Mouse (Mus musculus) kidney, postnatal 0 days (tissue): ENCODE results near the gene Fgfr2. TPM values are rescaled to one million over a fixed set of nuclear protein-coding genes. Genes with fewer than 3 reads are reported as not detected.

Experiments used
- ATAC-seq: fragments of 200-750 bp; cut with Nextera tagmentation; replicated peaks from 2 replicates; pipeline ENCODE4 v1.8.0; 2017; ENCODE audit warnings: low read depth, moderate number of reproducible peaks, moderate TSS enrichment, moderate library complexity; ENCODE audit not compliant: low FRiP score
- DNase-seq: peaks from one replicate; pipeline ENCODE4 v3.0.0-alpha.2; 2016; ENCODE audit warnings: low spot score
- H3K27ac ChIP-seq: fragments of 300-500 bp; sonication (generic); 2 replicates; pipeline ENCODE4 v1.5.1; 2014; ENCODE audit warnings: mild to moderate bottlenecking
- H3K27me3 ChIP-seq: fragments of 300-500 bp; sonication (generic); 2 replicates; pipeline ENCODE4 v1.6.1; 2014; ENCODE audit warnings: low read length, mixed read lengths; ENCODE audit not compliant: insufficient read depth
- H3K36me3 ChIP-seq: fragments of 300-500 bp; sonication (generic); 2 replicates; pipeline ENCODE4 v1.6.1; 2014; ENCODE audit warnings: low read length, mixed read lengths; ENCODE audit not compliant: insufficient read depth
- H3K4me1 ChIP-seq: fragments of 300-500 bp; sonication (generic); replicated peaks from 2 replicates; pipeline ENCODE4 v1.6.1; 2014; ENCODE audit warnings: antibody characterized with exemption, low read length, mixed read lengths; ENCODE audit not compliant: insufficient read depth
- H3K4me2 ChIP-seq: fragments of 300-500 bp; sonication (generic); 2 replicates; pipeline ENCODE4 v1.6.1; 2014; ENCODE audit warnings: mild to moderate bottlenecking, low read length, moderate library complexity, mixed read lengths
- H3K4me3 ChIP-seq: fragments of 300-500 bp; sonication (generic); replicated peaks from 2 replicates; pipeline ENCODE4 v1.5.1; 2014; ENCODE audit warnings: low read depth, low read length
- H3K9ac ChIP-seq: fragments of 300-500 bp; sonication (generic); 2 replicates; pipeline ENCODE4 v1.6.1; 2014; ENCODE audit warnings: low read depth, low read length
- H3K9me3 ChIP-seq: fragments of 300-500 bp; sonication (generic); replicated peaks from 2 replicates; pipeline ENCODE4 v1.6.1; 2016; ENCODE audit warnings: low read length, inconsistent platforms, mixed read lengths
- CTCF ChIP-seq: IDR thresholded peaks from 2 replicates; pipeline ENCODE4 v1.5.1; 2016; ENCODE audit warnings: antibody characterized with exemption, low read depth, mild to moderate bottlenecking, moderate library complexity
- WGBS: fragments of 180-500 bp; shearing (Covaris S2); extraction: QIAGEN DNeasy Blood & Tissue Kit; methylation state at CpG from one replicate; pipeline ENCODE4 v1.1.7; 2014; 5-methylcytosine and 5-hydroxymethylcytosine counted together
- polyA plus RNA-seq: library from polyadenylated mRNA; unstranded; fragments of >200 nt; fragmentation: Nextera tagmentation; extraction: Ambion mirVana; gene quantifications from 2 replicates; pipeline ENCODE4 v1.2.1, GENCODE M21; 2015

The Fgfr2 gene
- polyA plus RNA-seq, 1 experiment from 2014 or later: 79.8 TPM

GRCm38 (mm10) chr7:132998639-132999038 lies 124.5 kb downstream of the Fgfr2 start:
- Histone ChIP-seq H3K9ac (no peak overlapping the region), H3K36me3 (peaks cover 48% of the 10 kb centered on the region), H3K4me2 (no peak overlapping the region), H3K27ac (no peak overlapping the region), H3K4me3 (no peak overlapping the region), H3K27me3 (no peaks in the 10 kb centered on the region), H3K9me3 (no peaks in the 10 kb centered on the region), H3K4me1 (no peaks in the 10 kb centered on the region)
- WGBS: 89% methylated on average over 12 of the region's 12 CpGs
- ATAC-seq: no peak
- no peak for TF ChIP-seq CTCF
- DNase-seq: no peak

- Histone ChIP-seq H3K4me1 (no peaks in the 10 kb centered on the region), H3K4me2 (no peak overlapping the region), H3K9me3 (no peaks in the 10 kb centered on the region), H3K4me3 (no peak overlapping the region), H3K36me3 (peaks cover 55% of the 10 kb centered on the region), H3K9ac (no peak overlapping the region), H3K27ac (no peak overlapping the region), H3K27me3 (no peaks in the 10 kb centered on the region)
- WGBS: 94% methylated on average over 5 of the region's 5 CpGs
- TF ChIP-seq CTCF: peak; percentile 68; the same call in 1 of the 2 replicates
- DNase-seq (peak; percentile 48), ATAC-seq (no peak)
These were observed 126.8 kb downstream of the Fgfr2 start for GRCm38 (mm10) chr7:132996391-132996790.

- no peaks in the 10 kb centered on the region for H3K9me3 ChIP-seq
- no peaks in the 10 kb centered on the region for H3K27me3 ChIP-seq
- no peak overlapping the region for H3K9ac ChIP-seq
- no peak overlapping the region for H3K4me3 ChIP-seq
- peaks cover 70% of the 10 kb centered on the region for H3K36me3 ChIP-seq
- H3K27ac ChIP-seq: no peak overlapping the region
- no peak for DNase-seq
- no peak for ATAC-seq
- no peak for TF ChIP-seq CTCF
- no peaks in the 10 kb centered on the region for H3K4me1 ChIP-seq
- H3K4me2 ChIP-seq: no peak overlapping the region
- WGBS: 63% methylated on average over 6 of the region's 6 CpGs
These were observed 128.4 kb downstream of the Fgfr2 start for GRCm38 (mm10) chr7:132994628-132995191.

- Histone ChIP-seq H3K36me3 (peaks cover 71% of the 10 kb centered on the region), H3K27me3 (no peaks in the 10 kb centered on the region), H3K4me3 (no peak overlapping the region), H3K4me2 (no peak overlapping the region), H3K9ac (no peak overlapping the region), H3K27ac (no peak overlapping the region), H3K9me3 (no peaks in the 10 kb centered on the region), H3K4me1 (no peaks in the 10 kb centered on the region)
- WGBS: 90% methylated on average over 8 of the region's 8 CpGs
- no peak for DNase-seq
- TF ChIP-seq CTCF: peak; percentile 35; the same call in 1 of the 2 replicates
- ATAC-seq: no peak
These were observed 129.0 kb downstream of the Fgfr2 start for GRCm38 (mm10) chr7:132994120-132994519.

- no peak for TF ChIP-seq CTCF
- no peak for DNase-seq
These were observed 130.1 kb downstream of the Fgfr2 start for GRCm38 (mm10) chr7:132992967-132993615.

GRCm38 (mm10) chr7:132991240-132991900 lies 131.8 kb downstream of the Fgfr2 start:
- H3K36me3 ChIP-seq: peaks cover 65% of the 10 kb centered on the region
- H3K4me2 ChIP-seq: no peak overlapping the region
- H3K9me3 ChIP-seq: no peaks in the 10 kb centered on the region
- H3K4me1 ChIP-seq: no peaks in the 10 kb centered on the region
- 82% methylated on average over 14 of the region's 14 CpGs for WGBS
- no peak for ATAC-seq
- no peak overlapping the region for H3K27ac ChIP-seq
- no peak overlapping the region for H3K9ac ChIP-seq
- no peak for TF ChIP-seq CTCF
- no peaks in the 10 kb centered on the region for H3K27me3 ChIP-seq
- no peak overlapping the region for H3K4me3 ChIP-seq
- DNase-seq: no peak

More at GRCm38 (mm10) chr7:132992967-132993615, 130.1 kb downstream of the Fgfr2 start:
- no peak overlapping the region for H3K9ac ChIP-seq
- ATAC-seq: no peak
- 92% methylated on average over 9 of the region's 9 CpGs for WGBS
- no peaks in the 10 kb centered on the region for H3K4me1 ChIP-seq
- no peaks in the 10 kb centered on the region for H3K27me3 ChIP-seq
- peaks cover 69% of the 10 kb centered on the region for H3K36me3 ChIP-seq
- no peak overlapping the region for H3K27ac ChIP-seq
- no peaks in the 10 kb centered on the region for H3K9me3 ChIP-seq
- H3K4me3 ChIP-seq: no peak overlapping the region
- H3K4me2 ChIP-seq: no peak overlapping the region
